Mouse (Mus musculus) layer of hippocampus, adult 9-10 months (tissue): ENCODE data around the gene Sun3.
A peak's percentile ranks its signal among the peaks of the same experiment; 100 is the strongest.

ENCODE experiments used
- DNase-seq: peaks from one replicate; pipeline ENCODE4 v3.0.0; 2022; ENCODE audit warnings: low spot score

Gene Sun3

GRCm38 (mm10) chr11:9048703-9049060 lies at the start of gene Sun3:
Gene Sun3 (minus strand): TSS chr11:9048991.
- DNase-seq: no peak

- no peak for DNase-seq
These were observed 27.7 kb upstream of the Sun3 start for GRCm38 (mm10) chr11:9076444-9076843.

GRCm38 (mm10) chr11:9060484-9060883 lies 11.7 kb upstream of the Sun3 start:
- no peak for DNase-seq

GRCm38 (mm10) chr11:9060029-9060428 lies 11.2 kb upstream of the Sun3 start:
- DNase-seq: no peak

GRCm38 (mm10) chr11:9057711-9058110 lies 8.9 kb upstream of the Sun3 start:
- no peak for DNase-seq

GRCm38 (mm10) chr11:9056937-9057336 lies 8.1 kb upstream of the Sun3 start:
- no peak for DNase-seq

GRCm38 (mm10) chr11:9051895-9052294 lies 3.1 kb upstream of the Sun3 start:
- DNase-seq: no peak

GRCm38 (mm10) chr11:9050241-9050640 lies 1.4 kb upstream of the Sun3 start:
- no peak for DNase-seq

- peak; percentile 53 for DNase-seq
These were observed 634 bp downstream of the Sun3 start, which contains the start of gene Gm11992 for GRCm38 (mm10) chr11:9048011-9048702. Gene Gm11992 (plus strand): TSS chr11:9048594.

GRCm38 (mm10) chr11:9047044-9047443 lies 1.7 kb downstream of the Sun3 start:
- DNase-seq: peak; percentile 31

GRCm38 (mm10) chr11:9046546-9046945 lies 2.2 kb downstream of the Sun3 start:
- no peak for DNase-seq

- no peak for DNase-seq
These were observed 17.3 kb downstream of the Sun3 start for GRCm38 (mm10) chr11:9031530-9031929.

- no peak for DNase-seq
These were observed 23.6 kb downstream of the Sun3 start for GRCm38 (mm10) chr11:9025211-9025610.

- DNase-seq: no peak
These were observed 24.0 kb downstream of the Sun3 start for GRCm38 (mm10) chr11:9024782-9025181.

GRCm38 (mm10) chr11:9020207-9020606 lies 28.6 kb downstream of the Sun3 start:
- DNase-seq: no peak

- DNase-seq: no peak
These were observed 30.1 kb downstream of the Sun3 start for GRCm38 (mm10) chr11:9018491-9019267.

- DNase-seq: no peak
These were observed 34.1 kb downstream of the Sun3 start for GRCm38 (mm10) chr11:9014740-9015139.

- DNase-seq: no peak
These were observed 37.4 kb downstream of the Sun3 start for GRCm38 (mm10) chr11:9011348-9011747.

- DNase-seq: peak; percentile 39
These were observed 37.9 kb downstream of the Sun3 start, which contains the start of gene Hus1 for GRCm38 (mm10) chr11:9010853-9011339. Gene Hus1 (minus strand): TSS chr11:9011191.

GRCm38 (mm10) chr11:9010416-9010815 lies 38.4 kb downstream of the Sun3 start:
- no peak for DNase-seq

- DNase-seq: no peak
These were observed 40.0 kb downstream of the Sun3 start for GRCm38 (mm10) chr11:9008761-9009160.

- no peak for DNase-seq
These were observed 60.7 kb downstream of the Sun3 start for GRCm38 (mm10) chr11:8988084-8988483.

GRCm38 (mm10) chr11:8986058-8986457 lies 62.7 kb downstream of the Sun3 start:
- no peak for DNase-seq
